Mouse (Mus musculus): ENCODE data around the gene Kxd1. TPM values are rescaled to one million over a fixed set of nuclear protein-coding genes. Genes with fewer than 3 reads are reported as not detected.

Kxd1 gene
- polyA plus RNA-seq, 1 experiment from 2014 or later = 49.3 TPM

- H3K4me3 ChIP-seq = no peak overlapping the region
- H3K4me2 ChIP-seq (replicated peaks) = no peak overlapping the region
- no peak overlapping the region for H3K9ac ChIP-seq
- H3K36me3 ChIP-seq = peaks cover 7% of the 10 kb centered on the region
- H3K27me3 ChIP-seq = no peaks in the 10 kb centered on the region
- 82% methylated on average over 3 of the region's 3 CpGs for WGBS
- peaks cover 35% of the 10 kb centered on the region for H3K4me1 ChIP-seq
- no peak overlapping the region for H3K27ac ChIP-seq
- H3K9me3 ChIP-seq = 0 out of 2 replicates have a peak, but pooled peaks cover 3% of the 10 kb centered on the region
- no peak for ATAC-seq (ENCODE audit: low FRiP score, low read depth)
These were observed 69.3 kb downstream of the Kxd1 start for GRCm38 (mm10) chr8:70458462-70458861.

Other genes with a start within 250 kb of the Kxd1 start
- 57.9 and 58.1 TPM in 2 replicates for gene Homer3, start 245.1 kb downstream of the Kxd1 start, polyA plus RNA-seq (2015; fragmentation: Nextera tagmentation; extraction: Ambion mirVana)
- 55.8 and 60.9 TPM in 2 replicates for gene Ddx49, start 225.5 kb downstream of the Kxd1 start, polyA plus RNA-seq (2015; fragmentation: Nextera tagmentation; extraction: Ambion mirVana)
- 340 and 345 TPM in 2 replicates for gene Cope, start 225.4 kb downstream of the Kxd1 start, polyA plus RNA-seq (2015; fragmentation: Nextera tagmentation; extraction: Ambion mirVana)
- gene Cers1, start 212.2 kb downstream of the Kxd1 start, polyA plus RNA-seq (2015; fragmentation: Nextera tagmentation; extraction: Ambion mirVana) = 10.0 and 10.2 TPM in 2 replicates
- gene Gdf1, start 198.1 kb downstream of the Kxd1 start, polyA plus RNA-seq (2015; fragmentation: Nextera tagmentation; extraction: Ambion mirVana) = 0.78 and 2.7 TPM in 2 replicates
- gene Upf1, start 174.7 kb downstream of the Kxd1 start, polyA plus RNA-seq (2015; fragmentation: Nextera tagmentation; extraction: Ambion mirVana) = 18.7 and 19.5 TPM in 2 replicates
- gene Comp, start 154.4 kb downstream of the Kxd1 start, polyA plus RNA-seq (2015; fragmentation: Nextera tagmentation; extraction: Ambion mirVana) = 26.4 and 40.8 TPM in 2 replicates
- gene Crtc1, start 88.4 kb downstream of the Kxd1 start, polyA plus RNA-seq (2015; fragmentation: Nextera tagmentation; extraction: Ambion mirVana) = 26.7 and 29.9 TPM in 2 replicates
- 29.0 and 30.3 TPM in 2 replicates for gene Klhl26, start 51.0 kb downstream of the Kxd1 start, polyA plus RNA-seq (2015; fragmentation: Nextera tagmentation; extraction: Ambion mirVana)
- 24.2 and 26.6 TPM in 2 replicates for gene Tmem59l, start 40.6 kb downstream of the Kxd1 start, polyA plus RNA-seq (2015; fragmentation: Nextera tagmentation; extraction: Ambion mirVana)
- 83.3 and 85.0 TPM in 2 replicates for gene Crlf1, start 34.8 kb downstream of the Kxd1 start, polyA plus RNA-seq (2015; fragmentation: Nextera tagmentation; extraction: Ambion mirVana)
- gene Rex1bd, start 21.2 kb downstream of the Kxd1 start, polyA plus RNA-seq (2015; fragmentation: Nextera tagmentation; extraction: Ambion mirVana) = 139 and 148 TPM in 2 replicates
- gene Uba52, start 17.2 kb downstream of the Kxd1 start, polyA plus RNA-seq (2015; fragmentation: Nextera tagmentation; extraction: Ambion mirVana) = 856 and 861 TPM in 2 replicates
- gene Fkbp8, start 232 bp downstream of the Kxd1 start, polyA plus RNA-seq (2015; fragmentation: Nextera tagmentation; extraction: Ambion mirVana) = 284 and 290 TPM in 2 replicates
- 20.9 and 21.4 TPM in 2 replicates for gene Ell, start 11.5 kb upstream of the Kxd1 start, polyA plus RNA-seq (2015; fragmentation: Nextera tagmentation; extraction: Ambion mirVana)
- 162 and 165 TPM in 2 replicates for gene Isyna1, start 66.4 kb upstream of the Kxd1 start, polyA plus RNA-seq (2015; fragmentation: Nextera tagmentation; extraction: Ambion mirVana)
- gene Ssbp4, start 80.9 kb upstream of the Kxd1 start, polyA plus RNA-seq (2015; fragmentation: Nextera tagmentation; extraction: Ambion mirVana) = 115 and 131 TPM in 2 replicates
- 1.9 and 2.3 TPM in 2 replicates for gene Lrrc25, start 88.2 kb upstream of the Kxd1 start, polyA plus RNA-seq (2015; fragmentation: Nextera tagmentation; extraction: Ambion mirVana)
- 0.18 TPM in 1 of 2 replicates, not detected in the other for gene Gdf15, start 104.5 kb upstream of the Kxd1 start, polyA plus RNA-seq (2015; fragmentation: Nextera tagmentation; extraction: Ambion mirVana)
- 68.2 and 71.1 TPM in 2 replicates for gene Pgpep1, start 132.4 kb upstream of the Kxd1 start, polyA plus RNA-seq (2015; fragmentation: Nextera tagmentation; extraction: Ambion mirVana)
- 240 and 246 TPM in 2 replicates for gene Lsm4, start 145.3 kb upstream of the Kxd1 start, polyA plus RNA-seq (2015; fragmentation: Nextera tagmentation; extraction: Ambion mirVana)
- 57.3 and 61.1 TPM in 2 replicates for gene Jund, start 171.0 kb upstream of the Kxd1 start, polyA plus RNA-seq (2015; fragmentation: Nextera tagmentation; extraction: Ambion mirVana)
- not detected in 2 replicates for gene Iqcn, start 175.5 kb upstream of the Kxd1 start, polyA plus RNA-seq (2015; fragmentation: Nextera tagmentation; extraction: Ambion mirVana)
- gene Gm3336, start 190.6 kb upstream of the Kxd1 start, polyA plus RNA-seq (2015; fragmentation: Nextera tagmentation; extraction: Ambion mirVana) = not detected in 2 replicates
- 0.04 and 0.06 TPM in 2 replicates for gene Pde4c, start 195.8 kb upstream of the Kxd1 start, polyA plus RNA-seq (2015; fragmentation: Nextera tagmentation; extraction: Ambion mirVana)
- gene Rab3a, start 226.7 kb upstream of the Kxd1 start, polyA plus RNA-seq (2015; fragmentation: Nextera tagmentation; extraction: Ambion mirVana) = 18.0 and 19.6 TPM in 2 replicates
- gene Mpv17l2, start 233.0 kb upstream of the Kxd1 start, polyA plus RNA-seq (2015; fragmentation: Nextera tagmentation; extraction: Ambion mirVana) = 29.2 and 36.6 TPM in 2 replicates
- gene Pik3r2, start 248.8 kb upstream of the Kxd1 start, polyA plus RNA-seq (2015; fragmentation: Nextera tagmentation; extraction: Ambion mirVana) = 78.1 and 81.3 TPM in 2 replicates